Mouse (Mus musculus): ENCODE results near the gene Efcab9. TPM values are rescaled to one million over a fixed set of nuclear protein-coding genes. Genes with fewer than 3 reads are reported as not detected.

The Efcab9 gene
- total and polyA plus RNA-seq, 2 experiments, result not detected

DNA sequence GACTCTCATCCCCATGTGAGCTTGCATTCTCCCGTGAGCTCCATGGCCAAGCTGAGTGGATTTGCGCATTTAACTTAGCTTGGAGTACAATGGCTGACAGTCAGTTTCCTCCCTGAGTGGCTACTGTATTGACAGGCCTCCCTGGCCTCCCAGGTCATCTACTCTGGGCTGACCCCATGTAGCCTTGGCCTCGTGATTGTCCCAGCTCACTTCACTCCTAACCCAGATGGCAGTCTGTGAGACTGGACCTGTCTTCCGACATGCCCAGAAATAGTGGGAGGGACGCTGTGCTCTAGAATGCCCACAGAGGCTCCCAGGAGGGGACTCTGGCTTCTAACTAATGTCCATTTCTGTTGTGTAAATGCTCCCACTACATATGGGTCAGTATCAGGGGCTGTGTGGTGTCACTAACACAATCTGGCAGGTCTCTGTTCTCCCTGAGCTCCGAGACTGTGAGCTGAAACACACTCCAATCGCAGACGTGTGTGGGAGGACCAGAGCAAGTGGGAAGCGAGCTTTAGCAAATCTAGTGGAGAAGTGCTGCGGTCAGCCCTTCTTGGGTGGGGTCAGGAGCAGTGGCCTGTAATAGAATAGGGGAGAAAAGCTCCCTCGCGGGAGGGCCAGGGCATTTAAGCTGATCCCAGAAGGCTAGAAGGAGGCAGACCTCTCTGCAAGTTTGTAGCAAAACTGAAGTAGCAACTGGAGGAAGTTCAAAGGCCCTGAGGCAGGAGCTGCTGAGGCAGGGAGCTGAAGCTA is 28.3 kb upstream of the Efcab9 start:
- Histone ChIP-seq H3K9ac (ENCODE audit: low read depth, low read length) (no peak overlapping the region), H3K4me1 (ENCODE audit: control insufficient read depth, insufficient read depth, low read length) (peaks cover 6% of the 10 kb centered on the region; the same call in 1 of the 2 replicates), H3K4me3 (ENCODE audit: insufficient read depth, low read depth, low read length) (no peak overlapping the region), H3K79me2 (ENCODE audit: control insufficient read depth, insufficient read depth, low read length) (no peaks in the 10 kb centered on the region), H3K36me3 (ENCODE audit: control insufficient read depth, insufficient read depth, low read length) (no peaks in the 10 kb centered on the region), H3K27ac (replicated peaks; ENCODE audit: insufficient read depth, low read depth, low read length) (no peak overlapping the region), H3K27me3 (ENCODE audit: control insufficient read depth, insufficient read depth, low read length) (no peaks in the 10 kb centered on the region)
- DNase-seq (ENCODE audit: extremely low read depth, low read depth, low spot score), result peak; percentile 22
- no peak for TF ChIP-seq CTCF (IDR thresholded peaks at IDR 0.05; ENCODE audit: low read depth, low read length)
- TF ChIP-seq POLR2A (IDR thresholded peaks at IDR 0.05; ENCODE audit: extremely low read depth, insufficient read depth, low read length), result no peak
- WGBS, result 88% methylated on average over 12 of the region's 12 CpGs

- no peaks in the 10 kb centered on the region for H3K27me3 ChIP-seq (ENCODE audit: control insufficient read depth, insufficient read depth, low read length)
- H3K4me3 ChIP-seq (ENCODE audit: insufficient read depth, low read depth, low read length), result no peak overlapping the region
- peaks cover 10% of the 10 kb centered on the region; the same call in 1 of the 2 replicates for H3K4me1 ChIP-seq (ENCODE audit: control insufficient read depth, insufficient read depth, low read length)
- H3K27ac ChIP-seq (replicated peaks; ENCODE audit: insufficient read depth, low read depth, low read length), result no peak overlapping the region
- no peaks in the 10 kb centered on the region for H3K36me3 ChIP-seq (ENCODE audit: control insufficient read depth, insufficient read depth, low read length)
- H3K79me2 ChIP-seq (ENCODE audit: control insufficient read depth, insufficient read depth, low read length), result no peaks in the 10 kb centered on the region
- TF ChIP-seq POLR2A (IDR thresholded peaks at IDR 0.05; ENCODE audit: extremely low read depth, insufficient read depth, low read length), result no peak
- TF ChIP-seq CTCF (IDR thresholded peaks at IDR 0.05; ENCODE audit: low read depth, low read length), result no peak
- no peak overlapping the region for H3K9ac ChIP-seq (ENCODE audit: low read depth, low read length)
- DNase-seq (ENCODE audit: extremely low read depth, low read depth, low spot score), result no peak
- 62% methylated on average over 8 of the region's 8 CpGs for WGBS
These were observed 26.8 kb upstream of the Efcab9 start for GRCm38 (mm10) chr11:32558677-32559076.

- Histone ChIP-seq H3K9ac (ENCODE audit: low read depth, low read length) (no peak overlapping the region), H3K27me3 (ENCODE audit: control insufficient read depth, insufficient read depth, low read length) (no peaks in the 10 kb centered on the region), H3K4me1 (ENCODE audit: control insufficient read depth, insufficient read depth, low read length) (peaks cover 10% of the 10 kb centered on the region; the same call in 1 of the 2 replicates), H3K4me3 (ENCODE audit: insufficient read depth, low read depth, low read length) (no peak overlapping the region), H3K36me3 (ENCODE audit: control insufficient read depth, insufficient read depth, low read length) (no peaks in the 10 kb centered on the region), H3K79me2 (ENCODE audit: control insufficient read depth, insufficient read depth, low read length) (no peaks in the 10 kb centered on the region), H3K27ac (replicated peaks; ENCODE audit: insufficient read depth, low read depth, low read length) (no peak overlapping the region)
- no peak for DNase-seq (ENCODE audit: extremely low read depth, low read depth, low spot score)
- WGBS, result 93% methylated on average over 4 of the region's 4 CpGs
- TF ChIP-seq CTCF (IDR thresholded peaks at IDR 0.05; ENCODE audit: low read depth, low read length) (no peak), POLR2A (IDR thresholded peaks at IDR 0.05; ENCODE audit: extremely low read depth, insufficient read depth, low read length) (no peak)
These were observed 26.1 kb upstream of the Efcab9 start for GRCm38 (mm10) chr11:32558026-32558425.

DNA sequence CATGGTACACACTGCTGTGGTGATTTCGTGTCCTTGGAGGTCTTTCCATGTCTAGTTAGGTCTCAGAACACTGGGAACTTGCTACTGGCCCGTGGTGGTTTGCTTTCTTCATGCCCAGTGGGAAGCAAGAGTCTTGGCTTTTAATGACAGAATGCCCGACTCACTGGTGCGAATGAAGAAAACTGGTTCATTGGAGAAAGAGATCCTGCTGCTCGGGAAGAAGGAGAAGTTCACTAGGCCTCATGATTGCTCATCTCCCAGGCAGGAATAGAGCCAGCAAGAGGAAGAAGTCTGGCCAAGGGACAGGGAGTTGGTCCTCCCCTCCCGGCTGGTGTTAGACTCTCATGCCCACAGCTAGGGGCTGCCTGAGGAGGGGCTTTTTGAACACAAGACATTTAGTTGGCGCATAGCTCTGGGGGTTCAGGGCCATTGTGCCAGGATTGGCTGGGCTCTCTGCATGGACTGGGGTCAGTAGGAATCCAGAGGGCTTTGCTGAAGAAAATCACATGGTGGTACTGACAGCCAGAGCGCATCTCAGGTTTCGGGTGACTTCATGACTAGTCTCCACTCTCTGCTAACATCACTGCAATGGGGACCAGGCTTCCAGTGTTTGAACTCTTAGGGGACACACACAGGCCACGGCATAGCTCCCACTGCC is 24.6 kb upstream of the Efcab9 start:
- peaks cover 10% of the 10 kb centered on the region; the same call in 1 of the 2 replicates for H3K4me1 ChIP-seq (ENCODE audit: control insufficient read depth, insufficient read depth, low read length)
- H3K79me2 ChIP-seq (ENCODE audit: control insufficient read depth, insufficient read depth, low read length), result no peaks in the 10 kb centered on the region
- H3K4me3 ChIP-seq (ENCODE audit: insufficient read depth, low read depth, low read length), result no peak overlapping the region
- 93% methylated on average over 10 of the region's 10 CpGs for WGBS
- TF ChIP-seq CTCF (IDR thresholded peaks at IDR 0.05; ENCODE audit: low read depth, low read length) (no peak), POLR2A (IDR thresholded peaks at IDR 0.05; ENCODE audit: extremely low read depth, insufficient read depth, low read length) (no peak)
- no peak overlapping the region for H3K27ac ChIP-seq (replicated peaks; ENCODE audit: insufficient read depth, low read depth, low read length)
- H3K36me3 ChIP-seq (ENCODE audit: control insufficient read depth, insufficient read depth, low read length), result no peaks in the 10 kb centered on the region
- no peak overlapping the region for H3K9ac ChIP-seq (ENCODE audit: low read depth, low read length)
- no peak for DNase-seq (ENCODE audit: extremely low read depth, low read depth, low spot score)
- H3K27me3 ChIP-seq (ENCODE audit: control insufficient read depth, insufficient read depth, low read length), result no peaks in the 10 kb centered on the region

- H3K79me2 ChIP-seq (ENCODE audit: control insufficient read depth, insufficient read depth, low read length), result no peaks in the 10 kb centered on the region
- H3K4me1 ChIP-seq (ENCODE audit: control insufficient read depth, insufficient read depth, low read length), result peaks cover 10% of the 10 kb centered on the region; the same call in 1 of the 2 replicates
- no peaks in the 10 kb centered on the region for H3K36me3 ChIP-seq (ENCODE audit: control insufficient read depth, insufficient read depth, low read length)
- 0 out of 2 replicates have a peak overlapping the region, but pooled peaks have one; percentile 5 for H3K27ac ChIP-seq (replicated peaks; ENCODE audit: insufficient read depth, low read depth, low read length)
- H3K4me3 ChIP-seq (ENCODE audit: insufficient read depth, low read depth, low read length), result no peak overlapping the region
- 75% methylated on average over 12 of the region's 12 CpGs for WGBS
- no peak overlapping the region for H3K9ac ChIP-seq (ENCODE audit: low read depth, low read length)
- H3K27me3 ChIP-seq (ENCODE audit: control insufficient read depth, insufficient read depth, low read length), result no peaks in the 10 kb centered on the region
- TF ChIP-seq CTCF (IDR thresholded peaks at IDR 0.05; ENCODE audit: low read depth, low read length), result no peak
- no peak for TF ChIP-seq POLR2A (IDR thresholded peaks at IDR 0.05; ENCODE audit: extremely low read depth, insufficient read depth, low read length)
- peak; percentile 73 for DNase-seq (ENCODE audit: extremely low read depth, low read depth, low spot score)
These were observed 23.3 kb upstream of the Efcab9 start for GRCm38 (mm10) chr11:32555103-32555689.

All from liver, adult 2 months (tissue).